Mouse (Mus musculus): ENCODE results near the gene Tbc1d22b. TPM values are rescaled to one million over a fixed set of nuclear protein-coding genes. Genes with fewer than 3 reads are reported as not detected.
"Not testable (repeated sequence)": the region's sequence is repeated elsewhere in the genome, so short reads cannot be mapped to it uniquely, and the experiment has no call there.

The Tbc1d22b gene
- total RNA-seq (2021) = 10 to 100 TPM; 40.1 to 46.0 TPM
- long read RNA-seq, transcript Tbc1d22b-201 (13 exons, 3,595 nt) = major isoform, 15 of 24 reads
- long read RNA-seq, partial matches to known transcripts = 3 of 24 reads
- long read RNA-seq, other reads (novel, unspliced or antisense) = 6 of 24 reads

- DNase-seq (ENCODE audit: low spot score in 2 of 2) = peak; percentile 90 to 94
Measured at GRCm38 (mm10) chr17:29549543-29550428, at the start of gene Tbc1d22b, which contains the start of gene Gm17657. Tbc1d22b (plus strand) TSS chr17:29549785. Gm17657 (minus strand) TSS chr17:29549638.

DNA sequence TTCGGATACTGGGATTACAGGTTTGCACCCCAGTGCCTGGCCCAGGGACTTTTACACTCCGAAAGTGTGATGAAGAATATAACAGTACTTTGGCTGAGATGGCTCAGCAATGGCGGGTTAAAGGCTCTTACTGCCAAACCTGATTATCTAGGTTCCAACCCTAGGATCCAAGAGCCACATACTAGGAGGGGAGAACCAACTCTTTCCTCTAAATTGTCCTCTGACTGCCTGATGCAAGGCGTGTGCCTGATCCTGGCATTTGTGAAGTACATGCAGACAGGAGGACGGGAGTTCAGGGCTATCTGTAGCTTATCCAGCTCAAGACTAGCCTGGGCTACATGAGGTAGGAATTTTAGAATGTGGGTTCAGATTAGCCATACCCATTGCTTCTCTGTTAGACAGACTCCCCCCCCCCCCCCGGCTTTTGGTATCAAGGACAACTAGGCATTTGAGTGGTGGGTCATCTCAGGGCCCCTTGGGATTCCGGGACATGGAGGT lies 49.3 kb upstream of the Tbc1d22b start:
- no peak for DNase-seq (ENCODE audit: low spot score in 2 of 2)

GRCm38 (mm10) chr17:29500802-29501469 lies 48.6 kb upstream of the Tbc1d22b start:
- DNase-seq (ENCODE audit: low spot score in 2 of 2) = no peak

DNA sequence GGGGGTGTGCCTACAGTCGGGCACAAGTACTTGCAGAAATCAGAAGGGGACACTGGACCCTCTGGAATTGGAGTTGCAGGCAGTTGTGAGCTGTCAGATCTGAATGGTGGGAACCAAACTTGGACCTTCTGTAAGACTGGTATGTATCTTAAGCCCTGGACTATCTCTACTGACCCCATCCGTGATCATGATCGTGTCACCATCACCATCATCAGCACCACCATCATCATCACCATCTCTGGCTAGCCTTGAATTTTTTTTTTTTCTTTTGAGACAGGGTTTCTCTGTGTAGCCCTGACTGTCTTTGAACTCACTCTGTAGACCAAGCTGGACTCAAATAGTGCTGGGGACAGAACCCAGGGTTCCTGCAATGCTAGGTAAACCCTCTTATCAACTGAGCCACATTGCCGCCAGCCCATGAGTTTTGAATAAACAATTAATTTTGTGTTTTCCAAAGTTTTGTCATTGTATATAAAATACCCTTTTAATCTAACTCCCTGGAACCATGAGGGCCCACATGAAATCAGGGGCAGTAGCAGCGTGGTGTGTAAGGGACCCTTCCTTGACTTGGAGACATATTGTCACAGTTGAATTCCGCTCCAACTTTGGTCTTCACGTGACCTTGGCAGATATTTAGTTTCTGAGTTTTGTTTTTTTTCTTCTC lies 47.4 kb upstream of the Tbc1d22b start:
- DNase-seq (ENCODE audit: low spot score in 2 of 2) = no peak

- DNase-seq (ENCODE audit: low spot score in 2 of 2) = no peak
Measured at GRCm38 (mm10) chr17:29502669-29503665, 46.6 kb upstream of the Tbc1d22b start.

GRCm38 (mm10) chr17:29503700-29504099 lies 45.9 kb upstream of the Tbc1d22b start:
- no peak for DNase-seq (ENCODE audit: low spot score in 2 of 2)

DNA sequence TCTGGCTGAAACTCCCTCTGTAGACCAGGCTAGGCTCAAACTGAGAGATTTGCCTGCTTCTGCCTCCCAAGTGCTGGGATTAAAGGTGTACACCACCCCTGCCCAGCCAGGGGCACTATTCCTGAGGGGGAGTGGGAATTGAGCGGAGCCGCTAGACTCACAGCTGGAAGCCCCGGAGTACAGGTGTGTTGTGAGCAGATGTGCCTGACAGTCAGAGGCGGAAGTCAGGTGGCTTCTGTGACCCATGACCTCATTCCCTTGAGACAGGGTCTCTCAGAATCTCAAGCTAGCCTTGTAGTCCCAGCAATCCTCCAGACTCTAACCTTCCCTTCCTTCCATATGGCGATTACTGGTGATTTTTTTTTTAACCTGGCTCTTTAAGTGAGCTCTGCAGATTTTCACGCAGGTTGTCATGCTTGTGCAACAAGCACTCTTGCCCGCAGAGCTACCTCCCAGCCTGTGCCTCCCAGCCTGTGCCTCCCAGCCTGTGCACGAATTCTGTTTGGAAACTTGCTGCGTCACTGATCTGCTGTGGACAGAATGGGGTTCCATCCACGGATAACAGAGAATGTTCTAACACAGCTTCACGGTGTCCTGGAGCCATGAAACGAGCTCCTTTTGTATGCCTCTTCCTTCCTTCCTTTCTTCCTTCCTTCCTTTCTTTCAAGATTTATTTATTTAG lies 40.5 kb upstream of the Tbc1d22b start:
- DNase-seq (ENCODE audit: low spot score in 2 of 2) = no peak

DNA sequence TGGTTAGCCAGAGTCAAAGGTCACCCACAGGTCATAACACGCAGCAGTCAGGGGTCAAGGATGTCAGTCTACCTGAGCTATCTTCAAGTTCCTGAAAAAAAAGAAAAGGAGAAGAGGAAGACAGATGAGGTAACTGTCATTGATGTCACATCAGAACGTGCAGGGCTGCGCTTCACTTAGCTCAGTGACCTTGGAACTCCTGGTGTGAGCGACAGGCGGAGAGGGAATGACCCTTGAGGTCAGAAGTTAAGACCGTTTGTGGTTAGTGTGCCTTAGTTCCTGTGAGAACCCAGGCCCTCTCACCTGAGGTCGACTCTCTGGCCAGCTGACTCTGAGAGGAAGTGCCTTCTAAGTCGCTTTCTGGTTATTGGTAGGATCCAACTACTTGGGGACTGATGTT lies 38.9 kb upstream of the Tbc1d22b start:
- DNase-seq (ENCODE audit: low spot score in 2 of 2) = no peak

DNA sequence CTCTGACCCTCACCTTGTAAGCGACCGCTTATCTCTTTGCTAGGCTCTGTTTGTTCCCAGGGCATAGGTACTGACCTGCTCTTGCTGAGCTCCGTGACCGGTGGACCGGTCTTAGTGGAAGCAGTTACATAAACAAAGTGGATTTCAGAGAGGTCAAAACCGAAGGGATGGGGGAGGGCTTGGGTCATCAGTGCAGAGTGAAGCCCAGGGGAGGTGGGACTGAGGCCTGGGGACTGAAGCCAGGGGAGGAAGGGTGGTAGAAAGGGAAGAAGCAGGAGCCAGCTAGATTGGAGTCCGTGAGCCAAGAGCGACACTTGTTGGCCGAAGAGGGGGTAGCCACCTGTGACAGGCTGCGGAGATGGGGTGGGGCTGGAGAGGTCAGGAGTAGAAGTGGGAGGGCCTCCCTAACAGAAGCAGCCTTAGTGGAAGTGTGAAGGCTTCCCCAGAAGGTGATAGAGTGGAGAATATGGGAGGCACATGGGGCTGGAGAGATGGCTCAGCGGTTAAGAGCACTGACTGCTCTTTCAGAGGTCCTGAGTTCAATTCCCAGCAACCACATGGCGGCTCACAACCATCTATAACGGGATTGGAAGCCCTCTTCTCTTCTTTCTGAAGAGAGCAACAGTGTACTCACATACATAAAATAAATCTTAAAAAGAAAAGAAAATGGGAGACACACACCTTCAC lies 36.4 kb upstream of the Tbc1d22b start:
- peak; percentile 55 to 56 for DNase-seq (ENCODE audit: low spot score in 2 of 2)

DNA sequence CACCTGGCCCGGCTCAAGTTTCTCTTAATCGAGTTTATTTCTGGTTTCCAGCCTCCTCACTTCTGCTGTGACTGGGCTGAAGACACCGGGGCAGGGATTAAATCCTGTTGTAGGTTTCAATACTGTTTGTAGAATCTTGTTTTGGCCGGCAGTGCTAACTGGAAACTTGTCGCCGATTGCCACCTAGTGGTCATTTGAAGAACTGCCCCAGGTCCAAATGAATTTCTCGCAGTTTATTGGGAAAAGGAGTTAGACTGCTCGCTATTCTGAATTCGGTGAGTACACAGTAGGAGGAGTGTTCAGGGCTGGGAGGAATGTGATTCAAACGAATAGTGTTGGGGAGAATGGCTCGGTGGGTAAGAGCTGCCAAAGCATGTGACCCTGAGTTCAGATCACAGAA lies 35.1 kb upstream of the Tbc1d22b start:
- DNase-seq (ENCODE audit: low spot score in 2 of 2) = peak; percentile 91 to 92

DNA sequence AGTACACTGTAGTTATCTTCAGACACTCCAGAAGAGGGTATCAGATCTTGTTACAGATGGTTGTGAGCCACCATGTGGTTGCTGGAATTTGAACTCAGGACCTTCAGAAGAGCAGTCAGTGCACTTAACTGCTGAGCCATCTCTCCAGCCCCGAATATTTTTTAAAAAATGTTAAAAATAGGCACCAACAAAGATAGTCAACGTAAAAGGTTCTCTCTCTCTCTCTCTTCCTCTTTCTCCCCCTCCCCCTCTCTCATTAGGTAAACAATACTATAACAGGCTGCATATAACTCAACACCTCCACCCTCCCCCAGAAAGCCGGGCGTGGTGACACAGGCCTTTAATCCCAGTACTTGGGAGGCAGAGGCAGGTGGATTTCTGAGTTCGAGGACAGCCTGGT lies 30.9 kb upstream of the Tbc1d22b start:
- DNase-seq (ENCODE audit: low spot score in 2 of 2) = not testable (repeated sequence)

DNA sequence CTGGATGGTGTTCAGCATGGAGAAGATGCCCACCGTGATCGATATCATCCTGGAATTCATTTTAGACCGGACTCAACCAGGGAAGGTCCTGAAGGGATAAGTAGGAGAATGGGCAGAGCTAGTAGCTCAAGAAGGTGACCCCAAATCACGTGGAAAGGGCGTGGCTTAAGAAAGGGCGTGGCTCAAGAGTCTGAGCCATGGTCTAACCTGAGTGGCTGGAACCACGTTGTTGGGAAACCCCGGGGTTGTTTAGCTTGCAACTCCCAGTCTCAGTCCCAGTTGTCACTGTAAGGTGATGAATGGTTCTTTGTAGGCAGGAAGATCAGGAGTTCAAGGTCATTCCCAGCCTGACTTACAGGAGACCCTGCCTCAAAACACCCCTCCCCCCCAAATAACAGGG lies 29.9 kb upstream of the Tbc1d22b start:
- DNase-seq (ENCODE audit: low spot score in 2 of 2) = no peak

DNA sequence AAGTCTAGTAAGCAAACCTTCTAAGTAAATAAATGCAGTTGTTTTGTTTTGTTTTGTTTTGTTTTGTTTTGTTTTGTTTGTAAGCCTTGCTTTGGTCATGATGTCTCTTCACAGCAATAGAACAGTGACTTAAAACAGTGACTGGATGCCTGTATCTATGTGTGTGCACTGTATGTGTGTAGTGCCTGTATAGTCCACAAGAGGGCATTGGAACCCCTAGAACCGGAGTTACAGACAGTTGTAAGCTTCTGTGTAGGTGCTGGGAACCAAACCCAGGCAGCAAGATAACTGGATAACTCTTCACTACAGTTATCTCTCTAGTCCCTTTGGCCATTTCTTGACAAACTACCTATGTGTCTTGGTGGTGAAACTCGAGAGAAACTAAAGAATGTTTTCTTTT lies 24.0 kb upstream of the Tbc1d22b start:
- DNase-seq (ENCODE audit: low spot score in 2 of 2) = no peak

DNA sequence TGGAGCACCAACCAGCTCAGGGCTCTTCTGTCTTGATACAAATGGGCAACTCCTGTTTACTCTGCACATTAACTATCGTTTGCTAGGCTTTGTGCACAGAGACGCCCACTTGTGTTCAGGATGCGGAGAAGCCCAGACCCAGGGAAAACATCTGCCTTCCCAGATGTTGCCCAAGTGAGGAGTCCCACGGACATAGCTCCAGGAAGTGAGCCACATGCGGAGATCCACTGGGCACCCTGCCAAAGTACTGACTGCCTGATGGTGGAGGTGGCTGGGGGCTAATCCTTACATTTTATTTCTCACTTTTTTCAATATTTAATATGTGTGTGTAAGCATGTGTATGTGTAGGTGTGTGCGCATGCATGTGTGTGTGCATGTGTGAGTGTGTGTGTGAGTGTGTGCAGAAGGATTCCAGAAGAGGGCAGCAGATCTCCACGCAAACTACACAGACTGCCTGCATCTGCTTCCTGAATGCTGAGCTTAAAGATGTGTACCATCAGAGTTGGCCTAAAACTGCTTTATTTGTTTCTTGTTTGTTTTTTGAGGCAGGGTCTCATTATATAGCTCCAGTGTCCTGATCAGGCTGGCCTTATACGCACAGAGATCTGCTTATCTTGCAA lies 20.9 kb upstream of the Tbc1d22b start:
- DNase-seq (ENCODE audit: low spot score in 2 of 2) = no peak

GRCm38 (mm10) chr17:29530508-29530907 lies 19.1 kb upstream of the Tbc1d22b start:
- no peak for DNase-seq (ENCODE audit: low spot score in 2 of 2)

DNA sequence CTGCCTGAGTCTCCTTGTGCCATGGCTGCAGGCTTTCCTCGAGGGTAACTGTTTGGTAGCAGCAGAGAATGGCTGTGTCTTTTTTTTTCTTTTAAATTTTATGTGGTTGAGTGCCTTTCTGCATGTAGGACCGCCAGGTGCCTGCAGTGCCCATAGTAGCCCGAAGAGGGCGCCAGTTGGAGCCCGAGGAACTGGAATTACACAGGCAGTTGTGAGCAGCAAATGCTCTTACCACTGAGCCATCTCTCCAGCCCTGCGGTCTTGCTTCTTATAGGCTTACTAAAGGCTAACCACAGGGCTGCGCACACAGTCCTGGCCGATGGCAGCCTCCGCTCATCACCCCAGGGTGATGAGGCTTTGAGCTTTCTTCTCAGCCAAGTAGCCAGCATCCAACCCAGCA lies 18.3 kb upstream of the Tbc1d22b start:
- no peak for DNase-seq (ENCODE audit: low spot score in 2 of 2)

DNA sequence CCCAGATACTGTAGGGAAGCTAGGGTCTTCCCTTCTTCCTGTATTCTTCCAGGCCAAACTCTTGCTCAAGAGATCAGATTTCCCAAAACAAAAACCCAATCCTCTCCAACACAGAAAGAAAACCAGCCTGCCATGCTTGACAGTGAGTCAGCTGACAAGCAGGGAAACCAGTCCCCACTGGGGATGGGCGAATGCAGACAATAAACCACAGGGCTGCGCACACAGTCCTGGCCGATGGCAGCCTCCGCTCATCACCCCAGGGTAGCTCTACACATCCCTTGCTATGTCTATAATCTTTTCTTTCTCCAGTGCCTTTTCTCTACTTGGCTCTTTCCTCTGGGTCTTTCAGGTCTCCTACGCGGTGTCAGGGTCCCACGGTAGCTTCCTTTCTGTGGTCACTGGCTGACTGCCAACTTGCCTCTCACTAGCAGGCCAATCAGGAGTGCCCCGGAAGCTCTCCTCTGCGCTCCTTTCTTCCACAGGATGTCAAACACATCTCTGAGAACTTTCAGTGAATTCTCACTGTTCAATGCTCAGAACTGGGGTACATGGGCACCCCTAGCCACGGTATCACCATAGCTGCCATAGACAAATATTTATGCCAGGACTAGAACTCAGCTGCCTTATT lies 17.7 kb upstream of the Tbc1d22b start:
- no peak for DNase-seq (ENCODE audit: low spot score in 2 of 2)

DNA sequence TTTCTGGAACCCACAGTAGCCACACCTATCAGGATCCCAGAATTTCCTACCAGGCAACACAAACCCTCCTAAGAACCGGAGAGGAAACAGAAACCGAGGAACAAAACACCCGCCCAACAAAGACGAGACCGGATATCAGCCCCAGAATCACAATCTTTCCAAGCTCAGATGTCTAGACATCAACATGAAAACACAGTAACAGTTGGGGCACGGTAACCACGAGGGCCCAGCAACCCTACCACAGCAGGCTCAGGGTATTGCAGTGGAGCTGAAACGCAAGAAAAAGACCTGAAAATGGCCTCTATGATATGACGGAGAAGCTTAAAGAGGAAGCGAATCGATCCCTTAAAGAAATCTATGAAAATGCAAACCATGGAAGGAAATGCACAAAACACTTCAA lies 15.7 kb upstream of the Tbc1d22b start:
- DNase-seq (ENCODE audit: low spot score in 2 of 2) = no peak

Data from layer of hippocampus, postnatal 10 days (tissue).